Mouse (Mus musculus) T-cell, adult 2 months (primary cell): Measurements from ENCODE around the gene Prpf8.

Experiments
- DNase-seq: peaks from one replicate; pipeline ENCODE4 v3.0.0; 2022; ENCODE audit warnings: low spot score

Prpf8 gene

GRCm38 (mm10) chr11:75508162-75508561 lies 21.5 kb downstream of the Prpf8 start:
- no peak for DNase-seq

- DNase-seq = no peak
Observed at GRCm38 (mm10) chr11:75508904-75509303, 22.3 kb downstream of the Prpf8 start.

DNA sequence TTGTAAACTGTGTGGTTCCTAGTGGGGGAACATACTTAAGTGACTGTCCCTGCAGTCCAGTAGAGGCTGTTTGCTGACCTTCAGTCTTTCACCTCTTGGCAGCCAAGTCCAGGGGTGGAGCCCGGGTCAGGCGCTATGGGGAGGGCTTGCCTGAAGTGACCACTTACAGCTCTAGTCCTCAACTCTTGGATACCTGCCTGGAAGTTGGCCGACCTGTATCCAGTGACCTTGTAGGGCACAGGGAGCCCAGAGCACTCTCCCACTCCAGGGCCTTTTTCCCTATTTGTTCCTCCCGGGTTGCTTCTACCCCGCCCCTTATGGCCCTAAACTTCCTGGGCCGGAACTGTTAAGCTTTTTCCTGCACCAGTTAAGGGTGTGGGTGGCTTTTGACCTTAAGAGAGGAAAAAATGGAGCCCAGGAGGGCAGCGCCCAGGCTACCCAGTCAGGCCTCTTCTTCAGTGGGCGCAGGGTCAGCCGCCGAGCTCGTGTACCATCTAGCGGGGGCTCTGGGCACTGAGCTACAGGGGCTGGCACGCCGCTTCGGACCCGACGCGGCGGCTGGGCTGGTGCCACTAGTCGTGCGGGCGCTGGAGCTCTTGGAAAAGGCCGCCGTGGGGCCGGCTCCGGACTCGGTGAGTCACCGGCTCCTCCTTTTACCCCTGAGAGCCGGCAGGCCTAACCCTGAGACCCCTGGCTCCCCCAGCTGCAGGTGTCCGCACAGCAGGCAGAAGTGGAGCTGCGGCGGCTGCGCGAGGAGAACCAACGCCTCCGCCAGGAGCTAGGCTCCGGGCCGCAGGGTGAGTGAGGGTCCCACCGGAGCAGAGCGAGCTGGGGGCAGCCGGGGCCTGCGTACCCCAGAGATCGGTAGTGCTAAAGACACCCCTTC lies 23.4 kb downstream of the Prpf8 start, which contains the start of gene Rilp:
Gene Rilp, plus strand, starts transcription at position 354 of the 886 bp plus-strand sequence.
- DNase-seq = no peak

DNA sequence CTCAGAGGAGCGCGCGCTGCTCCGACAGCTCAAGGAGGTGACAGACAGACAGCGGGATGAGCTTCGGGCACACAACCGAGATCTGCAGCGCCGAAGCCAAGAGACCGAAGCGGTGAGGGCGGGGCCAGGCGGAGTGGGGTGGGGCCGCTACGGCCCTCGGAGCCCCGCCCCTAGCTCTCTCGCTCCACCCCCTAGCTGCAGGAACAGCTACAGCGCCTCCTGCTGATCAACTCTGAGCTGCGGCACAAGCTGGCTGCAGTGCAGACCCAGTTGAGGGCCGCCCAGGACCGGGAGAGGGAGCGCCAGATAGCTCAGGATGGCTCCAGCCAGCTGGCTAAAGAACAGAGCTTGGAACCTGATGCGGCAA lies 24.0 kb downstream of the Prpf8 start:
- peak; percentile 90 for DNase-seq

DNA sequence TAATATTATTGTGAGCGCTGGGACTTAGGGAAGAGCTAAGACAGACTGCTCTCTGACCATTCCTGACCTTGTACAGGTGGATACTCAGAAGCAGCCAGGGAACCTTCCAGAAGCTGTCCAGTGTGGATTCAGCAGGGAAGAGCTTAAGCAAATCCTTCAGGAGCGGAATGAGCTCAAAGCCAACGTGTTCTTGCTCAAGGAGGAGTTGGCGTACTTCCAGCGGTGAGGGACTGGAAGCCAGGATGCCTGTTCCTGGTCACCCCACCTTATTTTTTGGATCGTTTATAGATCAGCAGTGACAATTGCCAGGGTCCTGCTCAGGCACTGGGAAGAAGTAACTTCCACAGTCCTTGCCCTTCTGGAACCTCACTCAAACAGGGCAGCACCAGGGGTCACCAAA lies 24.6 kb downstream of the Prpf8 start:
- no peak for DNase-seq

GRCm38 (mm10) chr11:75512301-75513018 lies 25.8 kb downstream of the Prpf8 start:
- DNase-seq = no peak

- no peak for DNase-seq
Observed at GRCm38 (mm10) chr11:75513336-75513735, 26.7 kb downstream of the Prpf8 start, which contains the start of gene Scarf1. TSS of gene Scarf1 (plus strand) at chr11:75513540.

DNA sequence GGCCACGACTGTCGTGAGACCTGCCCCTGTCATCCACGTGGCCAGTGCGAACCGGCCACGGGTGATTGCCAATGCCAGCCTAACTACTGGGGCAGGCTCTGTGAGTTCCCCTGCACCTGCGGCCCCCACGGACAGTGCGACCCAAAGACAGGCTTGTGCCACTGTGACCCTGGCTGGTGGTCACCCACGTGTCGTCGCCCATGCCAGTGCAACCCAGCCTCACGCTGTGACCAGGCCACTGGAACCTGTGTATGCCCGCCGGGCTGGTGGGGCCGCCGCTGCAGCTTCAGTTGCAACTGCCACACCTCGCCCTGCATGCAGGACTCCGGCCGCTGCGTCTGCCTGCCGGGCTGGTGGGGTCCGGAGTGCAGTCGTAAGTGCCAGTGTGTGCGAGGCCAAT lies 28.6 kb downstream of the Prpf8 start:
- no peak for DNase-seq

DNA sequence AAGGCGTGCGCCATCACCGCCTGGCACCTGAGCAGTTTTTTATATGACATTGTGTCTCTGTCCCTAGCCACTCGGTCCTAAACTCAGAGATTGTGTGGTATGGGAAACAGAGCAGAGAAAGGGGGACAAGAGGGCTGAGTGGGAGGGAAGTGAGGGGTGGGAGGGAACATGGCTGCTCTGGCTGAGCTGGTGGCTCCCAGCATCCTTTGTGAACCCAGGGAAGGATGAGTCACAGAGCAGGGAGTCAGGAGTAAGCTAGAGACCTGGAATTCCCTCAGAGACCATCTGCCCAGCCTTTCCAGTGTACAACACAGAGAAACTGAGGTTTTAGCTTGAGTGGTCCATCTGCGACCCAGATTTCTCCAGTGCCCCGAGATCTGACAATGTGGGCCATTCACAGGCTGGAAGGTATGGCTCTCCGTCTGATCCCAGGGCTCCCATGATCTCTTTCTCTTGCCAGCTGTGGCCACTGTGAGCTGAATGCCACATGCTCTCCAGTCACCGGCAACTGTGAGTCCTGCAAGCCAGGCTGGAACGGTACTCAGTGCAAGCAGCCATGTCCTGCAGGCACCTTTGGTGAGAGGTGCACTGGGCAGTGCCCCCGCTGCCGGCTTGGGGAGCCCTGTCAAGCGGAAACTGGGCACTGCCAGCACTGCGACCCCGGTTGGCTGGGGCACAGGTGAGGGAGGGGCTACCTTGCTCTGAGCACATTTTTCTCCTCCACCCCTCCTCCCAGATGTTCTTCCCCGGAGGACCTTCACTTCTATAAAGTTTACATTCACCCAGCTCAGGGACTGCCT lies 33.4 kb downstream of the Prpf8 start:
- no peak for DNase-seq

- no peak for DNase-seq
Observed at GRCm38 (mm10) chr11:75521609-75522008, 35.0 kb downstream of the Prpf8 start.

DNA sequence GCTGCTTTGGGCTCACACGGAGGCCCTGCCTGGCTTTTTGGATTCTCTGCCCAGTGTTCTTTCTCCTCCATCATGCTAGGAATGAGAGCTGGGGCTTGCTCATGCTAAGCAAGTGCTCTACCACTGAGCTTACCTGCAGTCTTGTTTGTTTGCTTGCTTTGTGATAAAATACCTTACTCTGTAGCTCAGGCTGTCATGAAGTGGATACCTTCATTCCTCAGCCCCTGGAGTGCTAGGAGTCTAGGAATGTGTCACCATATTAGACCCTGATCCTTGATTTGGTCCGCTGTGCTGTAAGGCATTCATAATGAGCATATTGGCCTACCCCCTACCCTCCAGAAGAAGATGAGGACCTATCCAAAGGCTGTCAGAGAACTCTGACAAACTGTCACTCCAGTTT lies 36.2 kb downstream of the Prpf8 start:
- DNase-seq = no peak

DNA sequence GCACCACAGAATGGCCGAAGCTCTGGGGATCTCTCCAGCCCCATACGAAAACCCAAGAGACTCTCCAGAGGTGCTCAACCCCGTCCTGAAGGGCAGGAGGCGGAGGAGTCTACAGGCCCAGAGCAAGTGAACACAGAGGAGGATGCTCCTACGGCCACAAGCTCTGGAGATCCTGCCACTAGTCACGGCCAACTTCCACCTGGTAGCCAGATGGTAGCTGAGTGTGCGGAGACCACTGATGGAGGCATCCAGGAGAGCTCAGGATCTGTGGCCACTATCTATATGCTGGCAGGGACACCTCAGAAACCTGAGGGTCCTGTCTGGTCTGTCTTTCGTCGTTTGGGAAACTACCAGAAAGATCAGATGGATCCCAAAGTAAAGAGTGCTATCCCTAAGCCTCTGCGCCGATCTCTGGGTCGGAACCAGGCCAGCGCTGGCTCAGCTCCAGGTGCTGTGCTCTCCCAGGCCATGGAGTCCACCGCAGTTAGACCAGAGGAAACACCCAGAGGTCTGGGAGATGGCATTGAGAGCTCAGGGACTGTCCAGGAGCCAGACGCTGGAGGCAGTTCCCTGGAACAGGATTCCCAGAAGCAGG lies 39.0 kb downstream of the Prpf8 start:
- no peak for DNase-seq

- no peak for DNase-seq
Observed at GRCm38 (mm10) chr11:75526943-75527342, 40.3 kb downstream of the Prpf8 start.

GRCm38 (mm10) chr11:75529771-75530170 lies 43.2 kb downstream of the Prpf8 start:
- DNase-seq = no peak

DNA sequence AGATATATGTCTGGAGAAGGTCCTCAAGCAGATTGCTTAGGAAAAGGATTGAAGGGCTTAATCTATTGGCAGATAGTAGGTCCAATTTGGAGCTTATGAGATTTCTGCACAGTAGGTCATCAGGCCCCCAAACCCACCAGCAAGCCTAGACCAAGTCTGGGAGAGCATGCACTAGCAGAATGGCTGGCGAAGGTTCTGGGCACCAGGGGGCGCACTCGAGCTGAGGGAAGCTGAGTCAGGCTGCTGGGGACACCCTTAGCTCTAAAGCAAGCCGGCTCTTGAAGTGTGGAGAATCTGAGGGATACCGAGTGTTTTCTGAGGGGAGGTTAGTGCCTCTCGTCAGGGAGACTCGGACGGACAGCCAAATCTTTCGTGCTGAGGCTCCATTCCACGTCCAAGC lies 43.7 kb downstream of the Prpf8 start:
- peak; percentile 92 for DNase-seq

DNA sequence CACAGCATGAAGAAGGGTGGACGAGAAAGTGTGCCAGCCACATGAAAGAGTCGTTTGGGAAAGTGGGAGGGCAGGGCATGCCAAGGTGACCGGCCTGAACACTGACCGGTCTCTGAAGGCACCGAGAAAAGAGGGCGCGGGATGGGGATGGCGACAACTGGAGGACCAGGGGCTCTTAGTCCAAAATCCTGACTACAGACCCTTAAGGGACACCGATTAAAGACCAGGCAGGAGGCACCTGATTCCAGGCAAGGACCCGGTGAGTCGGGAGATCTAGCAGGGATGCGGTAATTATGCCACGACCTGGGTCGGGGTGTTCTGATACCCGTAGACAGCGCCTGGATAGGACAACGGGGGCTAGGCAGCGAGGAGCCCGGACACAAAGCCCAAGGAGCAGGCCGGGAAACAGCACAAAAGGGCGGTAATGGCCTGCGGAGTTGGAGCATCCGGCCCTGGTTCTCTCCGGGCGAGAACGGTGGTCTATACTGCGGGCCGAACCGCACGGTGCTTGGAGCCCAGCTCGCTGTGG lies 44.3 kb downstream of the Prpf8 start:
- DNase-seq = no peak

GRCm38 (mm10) chr11:75531469-75532242 lies 45.0 kb downstream of the Prpf8 start, which contains the start of gene Slc43a2:
TSS of gene Slc43a2 (plus strand) at chr11:75531694.
- peak; percentile 89 for DNase-seq

GRCm38 (mm10) chr11:75532340-75533277 lies 46.0 kb downstream of the Prpf8 start:
- peak; percentile 59 for DNase-seq

GRCm38 (mm10) chr11:75533314-75534015 lies 46.8 kb downstream of the Prpf8 start:
- DNase-seq = peak; percentile 31
